Mouse (Mus musculus) heart, adult 11 months (tissue): Measurements from ENCODE around the gene Fem1a.

Experiments
- DNase-seq: peaks from one replicate; pipeline ENCODE4 v3.0.0; 2022

Gene Fem1a

DNA sequence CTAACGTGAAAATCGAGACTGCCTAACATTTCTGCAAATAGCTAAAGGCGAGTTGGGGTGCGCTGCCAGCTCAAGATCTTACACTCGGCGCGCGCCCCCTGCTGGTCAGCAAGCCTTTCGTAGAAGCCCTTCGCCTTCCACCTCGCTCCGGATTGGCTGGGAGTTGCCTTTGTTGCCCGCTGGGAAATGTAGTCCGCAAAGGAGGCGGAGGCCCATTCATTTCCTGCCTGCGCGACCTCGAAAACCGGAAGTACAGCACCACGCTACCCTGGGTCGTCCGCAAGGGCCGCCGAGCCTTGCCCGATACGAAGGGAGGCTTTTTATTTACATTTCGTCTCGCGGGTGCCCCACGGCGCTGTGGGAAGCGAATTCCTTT, 759 bp upstream of the Fem1a start:
- DNase-seq: peak; percentile 100

DNA sequence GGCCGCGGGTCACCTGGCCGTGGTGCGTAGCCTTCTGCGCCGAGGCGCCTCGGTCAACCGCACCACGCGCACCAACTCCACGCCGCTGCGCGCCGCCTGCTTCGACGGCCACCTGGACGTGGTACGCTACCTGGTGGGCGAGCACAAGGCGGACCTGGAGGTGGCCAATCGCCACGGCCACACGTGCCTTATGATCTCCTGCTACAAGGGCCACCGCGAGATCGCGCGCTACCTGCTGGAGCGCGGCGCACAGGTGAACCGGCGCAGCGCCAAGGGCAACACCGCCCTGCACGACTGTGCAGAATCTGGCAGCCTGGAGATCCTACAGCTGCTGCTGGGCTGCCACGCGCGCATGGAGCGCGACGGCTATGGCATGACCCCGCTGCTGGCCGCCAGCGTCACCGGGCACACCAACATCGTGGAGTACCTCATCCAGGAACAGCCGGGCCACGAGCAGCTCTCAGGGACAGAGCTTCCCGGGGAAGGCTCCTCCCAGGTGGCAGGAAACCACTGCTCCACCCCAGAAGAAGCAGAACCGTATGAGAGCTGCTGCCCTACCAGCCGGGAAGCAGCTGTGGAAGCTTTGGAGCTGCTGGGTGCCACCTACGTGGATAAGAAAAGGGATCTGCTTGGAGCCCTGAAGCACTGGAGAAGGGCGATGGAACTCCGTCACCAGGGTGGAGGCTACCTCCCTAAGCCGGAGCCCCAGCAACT, 728 bp downstream of the Fem1a start:
- DNase-seq: peak; percentile 95

DNA sequence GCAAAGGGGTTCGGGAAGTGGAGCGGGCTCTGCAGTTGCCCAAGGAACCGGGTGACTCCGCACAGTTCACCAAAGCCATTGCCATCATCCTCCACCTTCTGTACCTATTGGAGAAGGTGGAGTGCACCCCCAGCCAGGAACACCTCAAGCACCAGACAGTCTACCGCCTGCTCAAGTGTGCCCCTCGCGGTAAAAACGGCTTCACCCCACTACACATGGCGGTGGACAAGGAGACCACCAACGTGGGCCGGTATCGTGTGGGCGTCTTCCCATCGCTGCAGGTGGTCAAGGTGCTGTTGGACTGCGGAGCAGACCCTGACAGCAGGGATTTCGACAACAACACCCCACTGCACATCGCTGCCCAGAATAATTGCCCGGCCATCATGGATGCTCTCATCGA, 1.7 kb downstream of the Fem1a start:
- DNase-seq: peak; percentile 94

DNA sequence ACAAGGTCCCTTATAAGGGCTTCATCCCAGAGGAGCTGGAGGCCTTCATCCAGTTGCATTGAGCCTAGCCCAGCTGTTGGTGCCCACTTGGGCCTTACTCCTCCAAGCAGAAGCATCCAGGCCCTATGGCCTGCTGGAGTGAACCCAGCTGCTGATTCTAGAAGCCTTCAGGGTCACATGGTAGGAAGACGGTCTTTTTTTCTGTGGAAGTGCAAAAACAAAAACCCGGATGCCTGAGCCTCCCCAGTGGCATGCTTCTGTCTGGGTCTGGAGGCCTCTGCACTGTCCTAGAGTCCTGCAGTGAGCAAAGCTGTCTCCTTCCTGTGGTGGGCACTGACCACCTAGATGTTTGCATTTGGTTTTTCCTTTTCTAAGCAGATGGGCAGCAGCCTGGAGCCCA, 2.2 kb downstream of the Fem1a start:
- peak; percentile 78 for DNase-seq

DNA sequence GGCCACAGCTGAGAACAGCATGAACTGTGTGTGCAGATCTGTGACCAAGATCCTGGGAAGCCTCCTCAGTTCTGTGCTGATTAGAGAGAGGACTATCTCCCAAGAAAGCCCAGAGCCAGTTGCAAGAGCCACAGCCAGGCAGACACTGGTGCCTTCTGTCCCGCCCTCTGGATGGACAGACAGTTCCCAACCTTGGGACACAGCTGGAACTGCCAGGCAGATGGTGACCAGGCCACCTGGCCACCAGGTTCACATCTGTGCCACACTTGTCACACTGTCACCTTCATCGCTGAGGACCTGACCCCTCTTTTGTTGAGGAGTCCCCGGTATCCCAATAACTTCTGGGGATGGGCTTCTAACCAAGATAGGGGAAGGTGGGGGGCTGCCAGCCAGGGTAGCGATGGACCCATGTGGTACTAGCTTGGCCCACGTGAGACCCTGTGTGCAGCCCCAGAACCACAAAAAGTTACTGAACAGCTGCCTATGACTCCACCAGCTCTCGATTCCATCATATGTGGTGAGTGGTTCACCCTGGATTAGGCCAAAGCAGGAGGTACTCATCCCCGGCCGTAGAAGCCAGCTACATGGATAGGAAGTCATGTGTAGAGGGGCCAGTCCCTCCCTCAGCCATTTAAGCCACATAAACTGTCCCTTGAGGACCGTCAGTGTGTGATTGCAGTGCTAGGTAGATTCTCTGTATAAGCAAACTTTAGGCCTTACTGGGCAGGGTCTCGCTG, 2.9 kb downstream of the Fem1a start:
- DNase-seq: peak; percentile 92

DNA sequence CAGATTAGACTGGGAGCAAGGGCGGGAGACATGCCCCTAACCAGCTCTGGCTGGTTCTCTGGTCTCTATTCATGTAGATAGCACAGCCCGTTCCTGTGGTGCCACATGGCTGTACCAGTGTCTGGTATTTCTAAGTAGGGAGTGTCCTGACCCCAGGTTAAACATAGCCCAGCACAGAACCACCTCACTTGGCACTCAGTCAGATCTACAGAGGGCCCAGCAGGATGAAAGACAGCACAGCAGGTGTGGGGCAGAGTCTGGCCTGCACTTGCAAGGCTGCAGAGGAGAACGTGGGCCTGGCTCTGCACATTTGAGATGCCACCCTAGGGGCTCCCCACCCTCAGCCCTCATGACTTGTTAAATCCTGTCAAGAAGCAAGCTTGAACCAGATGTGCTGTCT, 4.6 kb downstream of the Fem1a start:
- peak; percentile 98 for DNase-seq

DNA sequence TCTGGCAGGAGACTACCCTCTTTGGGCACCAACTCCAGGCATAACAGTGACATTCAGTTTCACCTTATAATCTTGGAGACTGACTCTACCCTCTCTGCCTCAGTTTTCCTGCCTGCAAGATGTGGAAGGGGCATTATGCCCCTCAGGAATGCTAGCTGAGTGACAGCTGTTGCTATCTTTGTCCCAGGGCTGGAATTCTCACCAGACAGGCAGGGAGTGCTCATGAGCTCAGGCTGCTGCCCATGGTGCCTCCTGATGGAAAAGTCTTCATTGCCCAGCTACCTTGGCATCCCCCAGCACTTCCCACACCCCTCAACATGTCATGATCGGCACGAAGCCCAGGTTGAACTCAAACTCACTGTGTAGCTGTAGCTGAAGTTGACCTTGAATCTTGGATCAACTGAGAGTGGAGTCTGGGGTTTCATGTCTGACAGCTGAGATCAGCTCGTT, 6.1 kb downstream of the Fem1a start:
- DNase-seq: peak; percentile 97

DNA sequence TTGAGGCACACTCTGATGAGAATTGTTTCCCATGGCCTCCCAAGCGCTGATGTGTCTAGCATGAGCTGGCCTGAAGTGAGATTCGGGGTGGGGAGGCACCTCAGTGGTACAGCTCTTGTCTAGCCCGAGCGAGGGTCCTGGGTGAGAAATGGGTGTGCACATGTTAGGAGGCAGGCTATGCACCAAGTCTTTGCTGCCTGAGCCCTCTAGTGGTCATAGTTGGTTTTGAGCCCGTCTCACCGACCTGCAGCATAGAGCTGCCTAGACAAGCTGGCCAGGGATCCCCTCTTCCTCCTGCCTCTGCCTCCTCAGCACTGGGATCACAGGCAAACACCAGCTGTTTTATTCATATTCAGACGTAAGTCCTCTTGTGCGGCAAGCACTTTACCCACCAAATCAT, 7.4 kb downstream of the Fem1a start:
- DNase-seq: peak; percentile 97

DNA sequence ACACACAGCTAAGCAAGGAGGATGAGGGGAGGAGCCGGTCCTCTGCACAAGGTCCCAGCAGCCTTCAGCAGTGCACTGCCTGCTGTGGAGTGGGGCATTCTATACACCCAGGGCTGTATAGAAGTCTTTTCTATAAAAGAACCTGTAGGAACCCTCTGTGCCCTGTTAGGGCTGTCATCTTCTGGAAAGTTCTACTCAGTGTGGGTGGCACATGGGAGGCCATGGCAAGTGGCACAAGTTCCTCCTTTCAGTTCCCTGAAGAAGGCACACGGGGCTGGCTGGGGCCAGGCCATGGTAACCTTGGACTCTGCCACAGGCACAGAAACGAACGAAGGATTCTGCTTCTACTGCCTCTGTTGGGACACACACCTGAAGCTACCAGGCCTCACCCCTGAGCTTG, 8.4 kb downstream of the Fem1a start:
- peak; percentile 96 for DNase-seq

DNA sequence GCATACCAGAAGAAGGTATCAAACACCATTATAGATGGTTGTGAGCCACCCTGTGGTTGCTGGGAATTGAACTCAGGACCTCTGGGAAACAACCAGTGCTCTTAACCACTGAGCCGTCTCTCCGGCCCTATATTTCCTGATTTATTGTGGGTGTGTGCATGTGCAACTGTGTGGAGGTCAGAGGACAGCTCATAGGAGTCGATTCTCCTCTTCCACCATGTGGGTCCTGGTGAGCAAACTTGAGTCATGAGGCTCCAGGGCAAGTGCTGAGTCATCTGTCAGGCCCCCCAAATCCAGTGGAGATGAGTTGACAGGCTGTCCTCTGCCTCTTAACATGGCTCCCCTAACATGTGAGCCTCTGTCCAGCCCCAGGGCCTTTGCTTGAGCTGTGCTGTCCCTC, 9.3 kb downstream of the Fem1a start:
- DNase-seq: peak; percentile 89

DNA sequence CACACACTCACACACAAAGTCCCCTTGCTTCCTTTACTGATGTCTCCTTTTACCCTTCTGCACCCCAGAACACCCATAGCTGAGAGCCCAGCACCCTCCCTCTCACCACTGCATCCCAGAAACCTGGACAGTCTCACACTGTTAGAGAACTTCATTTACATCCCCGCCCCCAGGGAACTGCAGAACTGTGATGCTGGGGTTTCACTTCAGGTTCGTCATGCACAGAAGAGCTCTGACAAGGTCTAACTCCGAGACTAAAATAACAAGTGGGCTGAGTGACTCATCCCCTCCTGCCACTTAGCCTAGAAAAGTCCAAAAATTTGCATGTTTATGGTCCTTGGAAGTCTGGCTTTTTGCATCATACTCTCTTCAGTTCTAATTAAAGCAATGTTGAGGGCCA, 9.7 kb downstream of the Fem1a start:
- peak; percentile 93 for DNase-seq

DNA sequence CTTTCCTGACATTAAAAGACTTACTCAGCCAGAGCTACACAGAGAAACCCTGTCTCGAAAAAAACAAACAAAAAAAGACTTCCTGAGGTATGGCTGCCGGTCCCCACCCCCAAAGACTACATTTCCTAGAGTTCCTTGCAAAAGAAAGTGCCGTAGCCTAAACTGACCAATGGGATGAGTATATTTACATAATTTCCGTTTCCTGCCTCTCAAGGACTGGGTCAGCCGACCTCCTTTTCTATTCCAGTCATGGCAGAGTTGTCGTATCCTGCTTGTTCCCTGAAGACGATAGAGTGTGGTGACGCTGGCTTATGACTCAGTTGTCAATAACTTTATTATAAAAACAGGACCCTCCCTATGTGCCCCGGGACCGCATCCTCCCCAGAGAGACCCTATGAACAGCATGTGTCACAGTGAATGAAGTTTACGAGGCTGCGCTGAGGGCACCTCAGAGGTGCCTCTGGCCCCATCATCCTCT, 12.6 kb downstream of the Fem1a start:
- peak; percentile 98 for DNase-seq

DNA sequence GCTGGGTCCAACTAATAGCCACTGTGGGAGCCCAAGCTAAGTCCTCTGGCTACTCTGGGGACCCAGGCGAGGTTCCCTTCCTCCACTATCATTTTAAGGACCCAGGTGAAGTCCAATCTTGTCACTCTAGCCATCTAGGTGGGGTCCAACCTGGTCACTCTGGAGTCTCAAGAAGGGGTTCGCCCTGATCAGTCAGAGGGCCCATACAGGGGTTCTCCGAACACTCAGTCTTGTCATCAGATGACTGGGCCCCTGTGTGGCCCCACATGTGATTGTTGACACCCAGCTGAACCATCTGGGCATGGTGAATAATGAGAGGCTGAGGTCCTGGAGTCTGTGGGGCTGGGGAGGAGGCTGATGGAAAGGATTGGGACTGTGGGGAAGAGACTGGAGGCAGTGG, 13.1 kb downstream of the Fem1a start:
- peak; percentile 96 for DNase-seq

DNA sequence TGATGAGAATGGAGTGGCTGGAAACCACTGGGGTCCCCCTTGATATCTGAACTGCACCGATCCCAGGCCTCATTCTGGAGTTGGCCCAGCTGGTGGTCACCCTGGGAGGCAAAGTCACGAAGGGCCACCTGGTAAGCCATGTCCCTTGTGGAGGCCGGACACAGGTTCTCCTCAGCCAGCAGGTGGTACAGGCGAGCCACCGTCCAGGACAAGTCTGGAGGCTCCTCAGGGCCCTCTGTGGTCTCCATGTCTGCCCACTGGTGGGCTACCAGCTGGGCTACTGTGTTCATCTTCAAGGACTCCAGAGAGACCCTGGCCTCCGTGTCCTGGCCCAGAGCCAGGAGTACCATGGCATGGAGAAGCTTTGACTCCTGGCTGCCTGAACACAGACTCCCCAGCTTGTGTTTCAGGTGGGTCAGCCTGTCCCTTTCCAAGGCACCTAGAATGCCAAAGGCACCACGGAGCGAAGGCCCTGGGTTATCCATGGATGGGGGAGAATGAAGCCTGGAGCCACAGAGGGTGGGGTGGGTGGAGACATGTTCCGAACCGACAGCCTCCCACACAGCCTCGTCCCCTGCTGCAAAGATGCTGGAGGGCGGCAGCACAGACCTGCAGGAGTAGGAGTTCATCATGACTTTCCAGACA, 15.1 kb downstream of the Fem1a start:
- DNase-seq: peak; percentile 93

DNA sequence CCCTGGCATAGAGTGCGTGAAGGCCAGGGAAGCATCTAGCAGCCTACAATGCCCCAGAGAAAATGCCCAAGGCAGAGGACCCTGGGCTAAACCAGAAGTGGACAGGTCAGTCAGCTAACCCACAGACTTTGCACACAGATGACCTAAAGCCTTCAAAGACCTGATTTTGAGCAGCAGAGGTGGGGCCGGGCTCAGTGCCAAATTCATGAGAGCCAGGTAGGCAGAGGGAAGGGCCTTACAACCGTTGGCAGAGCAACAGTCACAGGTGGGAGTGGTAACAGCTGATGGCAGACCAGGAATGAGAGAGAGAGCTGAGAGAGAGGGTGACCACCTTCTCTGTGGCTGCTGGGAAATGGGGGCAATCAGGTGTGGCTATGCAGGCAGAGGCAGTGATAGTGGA, 16.0 kb downstream of the Fem1a start:
- no peak for DNase-seq

DNA sequence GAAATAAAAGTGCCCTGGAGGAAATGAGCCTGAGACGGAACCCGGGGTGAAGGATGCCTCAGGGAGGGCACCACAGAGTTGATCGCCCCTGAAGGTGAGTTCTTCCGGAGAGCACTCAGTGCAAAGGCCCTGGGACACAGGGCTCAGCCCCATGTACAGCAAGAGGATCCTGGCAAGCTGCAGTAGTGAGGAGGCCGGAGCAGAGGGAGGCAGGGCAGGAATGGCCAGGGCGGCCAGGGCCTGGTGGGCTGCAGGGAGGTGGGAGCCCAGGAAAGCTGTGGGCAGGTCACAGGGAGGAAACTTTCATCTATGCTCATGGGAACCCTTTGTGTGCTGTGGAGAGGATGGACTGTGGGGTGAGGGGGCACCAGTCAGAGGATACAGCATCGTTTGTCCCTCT, 16.9 kb downstream of the Fem1a start:
- DNase-seq: peak; percentile 92

DNA sequence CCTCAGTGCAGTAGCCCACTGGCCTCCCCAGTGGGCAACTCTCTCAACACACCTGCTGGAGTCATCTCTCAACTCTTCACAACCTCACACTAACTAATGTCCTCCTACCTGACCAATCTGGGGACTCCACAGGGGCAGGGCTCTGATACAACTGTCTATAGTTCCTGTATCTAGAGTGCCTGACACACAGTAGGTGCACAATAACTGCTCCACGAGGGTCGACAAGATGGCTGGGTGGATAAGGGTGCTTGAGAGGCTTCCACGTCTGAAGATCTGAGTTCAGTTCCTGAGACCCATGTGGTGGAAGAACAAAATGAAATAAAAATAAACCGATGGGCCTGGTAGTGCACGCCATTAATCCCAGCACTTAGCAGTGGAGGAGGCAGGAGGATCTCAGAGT, 17.4 kb downstream of the Fem1a start:
- DNase-seq: no peak

DNA sequence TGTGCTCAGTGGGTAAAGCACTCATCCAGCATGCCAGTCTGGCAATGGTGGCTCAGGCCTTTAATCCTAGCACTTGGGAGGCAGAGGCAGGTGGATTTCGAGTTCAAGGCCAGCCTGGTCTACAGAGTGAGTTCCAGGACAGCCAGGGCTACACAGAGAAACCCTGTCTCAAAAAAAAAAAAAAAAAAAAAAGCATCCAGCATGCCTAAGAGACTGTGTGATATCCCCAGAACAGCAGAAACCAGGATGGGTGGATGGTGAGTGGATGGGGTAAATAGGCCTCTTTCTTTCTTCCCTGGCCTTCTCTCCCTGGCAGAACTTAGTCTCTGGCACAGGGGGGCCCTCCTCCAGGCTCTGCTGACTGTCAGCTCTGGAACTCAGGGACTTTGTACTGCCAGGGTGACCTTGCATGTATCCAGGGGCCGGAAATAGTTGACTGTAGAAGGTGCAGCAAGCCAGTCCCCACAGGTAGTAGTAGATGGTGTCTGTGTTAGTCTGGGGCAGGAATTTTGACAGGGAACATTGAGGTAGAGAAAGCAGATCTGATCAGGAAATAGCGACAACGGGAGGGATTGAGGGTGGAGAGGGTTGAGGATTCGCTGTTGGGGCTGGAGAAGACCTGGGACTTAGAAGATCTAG, 19.4 kb downstream of the Fem1a start:
- peak; percentile 97 for DNase-seq

DNA sequence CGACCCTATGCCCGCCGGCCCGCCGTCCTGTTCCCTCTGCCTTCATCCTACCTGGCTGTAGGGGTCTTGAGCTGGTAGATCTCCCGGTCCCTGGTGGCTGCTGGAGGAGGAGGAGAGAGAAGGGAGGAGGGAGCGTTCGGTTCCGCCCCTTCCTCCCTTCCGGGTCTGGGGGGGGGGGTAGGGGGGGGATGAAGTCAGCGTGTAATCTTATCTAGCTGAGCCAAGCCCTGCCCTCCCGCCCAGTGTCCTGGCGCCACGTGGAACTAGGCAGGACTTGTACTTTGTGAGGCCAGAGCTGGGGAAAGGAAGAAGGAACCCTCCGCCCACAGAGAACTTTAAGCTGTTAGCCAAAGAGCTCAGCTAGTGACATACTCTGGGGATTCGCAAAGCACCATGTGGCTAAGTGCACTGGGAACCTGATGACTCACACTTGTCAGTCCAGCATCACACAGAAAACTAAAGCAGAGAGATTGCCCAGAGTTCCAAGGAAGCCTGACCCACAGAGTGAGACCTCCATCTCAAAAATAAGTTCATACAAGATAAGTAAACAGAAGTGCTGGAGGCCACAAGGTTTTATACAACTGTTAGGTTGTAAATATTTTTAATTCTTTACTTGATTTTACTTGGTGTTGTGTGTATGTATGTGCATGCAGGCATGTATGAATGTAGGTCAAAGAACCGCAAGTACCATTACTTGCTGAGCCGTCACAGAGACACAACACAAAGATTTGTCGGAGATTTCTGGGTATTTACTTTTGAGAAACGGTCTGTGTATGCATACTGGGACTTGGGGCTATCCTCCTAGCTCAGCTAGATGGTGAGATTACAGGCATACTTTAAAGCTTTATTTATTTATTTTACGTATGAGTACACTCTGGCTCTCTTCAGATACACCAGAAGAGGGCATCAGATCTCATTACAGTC, 20.3 kb downstream of the Fem1a start, which contains the start of gene Ticam1:
TSS of gene Ticam1 (minus strand) at position 144 of the 924 bp plus-strand sequence.
- DNase-seq: peak; percentile 100

DNA sequence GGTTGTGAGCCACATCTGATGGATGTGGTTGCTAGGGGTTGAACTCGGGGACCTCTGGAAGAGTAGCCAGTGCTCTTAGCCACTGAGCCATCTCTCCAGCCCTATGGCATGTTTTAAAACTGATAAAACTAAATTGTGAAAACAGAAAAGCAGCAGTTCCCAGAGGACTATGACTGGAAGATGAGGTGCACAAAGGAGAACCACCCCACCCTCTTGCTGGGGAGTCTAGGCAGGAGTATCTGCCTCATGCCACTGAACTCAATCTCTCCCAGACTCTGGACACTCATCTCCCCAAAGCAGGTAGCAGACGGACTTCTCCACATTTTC, 20.9 kb downstream of the Fem1a start:
- DNase-seq: peak; percentile 92

DNA sequence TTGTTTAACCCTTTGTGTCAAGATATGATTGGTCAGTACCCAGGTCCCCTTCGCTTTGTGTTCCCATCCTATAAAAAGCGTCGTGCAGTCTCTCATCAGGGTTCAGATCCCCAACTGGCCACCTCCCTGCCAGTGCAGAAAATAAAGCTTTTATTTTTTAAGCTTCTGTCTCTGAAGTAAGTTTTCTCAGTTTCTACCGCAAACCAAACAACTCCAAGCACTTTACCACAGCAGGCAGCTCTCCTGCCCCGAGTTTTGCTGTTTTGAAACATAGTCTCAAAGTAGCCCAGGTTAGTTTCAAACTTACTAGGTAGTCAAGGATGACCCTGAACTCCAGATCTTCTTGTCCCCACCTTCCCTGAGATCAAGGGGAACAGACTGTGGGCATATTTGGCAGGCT, 21.7 kb downstream of the Fem1a start:
- DNase-seq: no peak

DNA sequence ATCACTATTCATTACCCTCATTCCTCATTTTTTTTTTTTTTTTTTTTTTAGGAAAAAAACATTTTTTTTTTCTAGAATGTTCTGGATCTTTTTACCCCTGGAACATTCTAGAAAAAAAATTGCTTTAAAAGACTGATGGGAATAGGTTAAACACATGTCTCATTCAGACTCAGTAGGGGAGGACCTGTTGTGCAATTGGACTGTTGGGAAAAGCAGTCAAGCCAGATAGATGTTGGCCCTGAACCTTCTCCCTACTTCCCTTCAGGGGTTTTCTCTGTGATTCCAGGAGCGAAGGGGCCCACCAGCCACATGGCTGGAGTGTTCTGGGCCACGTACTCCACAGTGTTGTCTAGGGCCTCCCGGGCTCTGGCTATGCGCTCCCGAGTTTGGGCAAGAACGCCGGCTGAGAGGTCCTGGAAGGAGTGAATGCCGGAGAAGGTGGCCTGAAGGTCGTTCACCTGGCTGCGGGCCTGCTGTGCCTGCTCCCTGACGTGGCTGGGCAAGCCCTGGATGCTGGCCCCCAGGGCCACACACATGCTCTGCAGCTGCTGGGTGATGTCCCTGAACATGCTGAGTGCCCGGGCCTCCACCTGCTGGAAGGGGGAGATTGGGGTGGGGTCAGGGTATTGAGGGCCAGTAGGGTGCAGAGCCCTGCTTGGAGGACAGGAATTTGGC, 23.0 kb downstream of the Fem1a start:
- peak; percentile 97 for DNase-seq
